Mouse (Mus musculus) embryo, embryonic 10 days (tissue): Measurements from ENCODE around the gene Zfp143.
"Not testable (repeated sequence)": the region's sequence is repeated elsewhere in the genome, so short reads cannot be mapped to it uniquely, and the experiment has no call there.

Experiments used
- DNase-seq: peaks from one replicate; pipeline ENCODE4 v3.0.0-alpha.2; 2015; ENCODE audit warnings: low spot score

The Zfp143 gene

DNA sequence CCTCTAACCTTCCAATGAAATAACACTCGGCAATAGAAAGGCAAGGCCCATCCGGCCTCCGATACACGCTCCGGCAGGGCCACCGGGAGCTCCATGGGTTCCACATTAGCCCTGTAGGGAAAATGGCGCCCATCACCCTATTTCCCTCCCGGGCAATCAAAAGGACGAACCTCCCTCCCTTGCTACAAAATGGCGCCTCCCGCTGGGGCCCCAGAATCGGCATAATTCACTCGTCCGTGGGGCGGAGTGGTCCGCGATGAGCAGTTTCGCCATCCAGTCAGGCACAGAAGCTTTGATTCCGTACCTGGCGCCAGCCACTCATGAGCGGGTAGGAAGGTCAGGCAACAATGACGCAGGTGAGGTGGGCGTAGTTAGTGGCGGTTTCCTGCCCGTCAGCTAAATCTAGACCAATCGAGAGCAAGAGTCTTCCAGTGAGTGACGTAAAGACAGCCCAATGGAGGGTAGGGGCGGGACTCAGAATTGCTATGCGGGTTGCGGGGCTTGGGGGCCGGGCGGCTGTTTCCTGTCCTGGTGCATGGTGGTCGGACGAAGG lies at the start of gene Zfp143:
Gene Zfp143, plus strand, starts transcription at position 19 of the 553 bp plus-strand sequence.
- peak; percentile 100 for DNase-seq

DNA sequence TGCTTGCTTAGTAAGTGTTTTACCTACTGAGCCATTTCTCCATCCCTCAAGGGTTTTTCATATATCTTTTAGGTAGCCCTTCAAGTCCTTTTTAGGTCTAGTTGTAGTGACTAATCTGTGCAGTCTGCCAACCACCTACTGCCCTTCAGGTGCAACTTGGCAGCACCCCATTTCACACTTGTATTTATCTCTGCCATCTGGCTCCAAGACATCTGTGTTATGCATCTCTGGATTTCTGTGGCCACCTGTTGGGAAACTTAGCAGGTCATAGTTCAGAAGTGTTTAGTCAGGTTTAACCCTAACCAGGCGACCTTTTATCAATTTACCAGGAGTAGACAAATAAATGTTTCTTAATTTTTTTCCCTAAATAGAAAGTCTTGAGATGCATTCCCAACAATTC lies 49.6 kb upstream of the Zfp143 start:
- no peak for DNase-seq

DNA sequence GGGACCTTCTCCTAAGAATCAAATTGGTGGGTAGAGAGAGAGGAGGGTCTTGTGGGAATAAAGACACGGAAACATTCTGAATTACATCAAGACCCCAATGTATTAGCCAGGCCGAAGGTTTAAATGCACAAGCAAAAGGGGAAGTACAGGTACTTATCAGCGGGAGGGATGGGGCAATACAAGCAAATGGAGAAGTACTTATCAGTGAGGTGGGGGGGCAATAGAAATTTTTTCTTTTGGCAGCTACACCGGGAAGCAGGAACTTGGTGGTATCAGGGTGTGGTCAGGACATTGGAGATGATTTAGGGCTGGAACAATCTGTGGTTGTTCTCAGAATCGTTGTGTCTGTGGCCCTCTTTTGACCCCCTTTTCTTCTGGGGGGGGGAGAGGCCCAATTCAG lies 46.7 kb upstream of the Zfp143 start:
- DNase-seq = no peak

DNA sequence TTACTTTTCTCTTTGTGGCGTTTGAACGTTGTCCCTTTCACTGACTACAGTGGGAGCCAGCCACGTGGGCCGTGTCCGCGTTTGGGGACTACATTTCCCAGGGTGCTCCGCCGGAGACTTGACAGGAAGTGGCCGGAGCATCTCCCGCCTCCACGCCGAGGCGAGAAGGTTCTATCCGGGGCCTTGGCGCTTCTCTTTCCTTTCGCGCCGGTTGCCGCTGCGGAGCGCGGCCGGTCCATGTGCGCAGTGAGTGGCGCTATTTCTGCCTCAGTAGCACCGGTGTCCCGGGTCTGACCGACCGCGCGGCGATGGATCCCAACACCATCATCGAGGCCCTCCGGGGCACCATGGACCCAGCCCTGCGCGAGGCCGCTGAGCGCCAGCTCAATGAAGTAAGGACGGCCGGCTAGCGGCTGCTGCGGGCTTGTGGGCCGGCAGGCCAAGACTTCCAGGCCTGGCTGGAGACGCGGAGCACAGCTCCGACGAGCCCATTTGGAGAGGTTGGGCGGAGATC lies 42.8 kb upstream of the Zfp143 start, which contains the start of gene Ipo7:
Gene Ipo7, plus strand, starts transcription at position 158 of the 514 bp plus-strand sequence.
- peak; percentile 97 for DNase-seq

DNA sequence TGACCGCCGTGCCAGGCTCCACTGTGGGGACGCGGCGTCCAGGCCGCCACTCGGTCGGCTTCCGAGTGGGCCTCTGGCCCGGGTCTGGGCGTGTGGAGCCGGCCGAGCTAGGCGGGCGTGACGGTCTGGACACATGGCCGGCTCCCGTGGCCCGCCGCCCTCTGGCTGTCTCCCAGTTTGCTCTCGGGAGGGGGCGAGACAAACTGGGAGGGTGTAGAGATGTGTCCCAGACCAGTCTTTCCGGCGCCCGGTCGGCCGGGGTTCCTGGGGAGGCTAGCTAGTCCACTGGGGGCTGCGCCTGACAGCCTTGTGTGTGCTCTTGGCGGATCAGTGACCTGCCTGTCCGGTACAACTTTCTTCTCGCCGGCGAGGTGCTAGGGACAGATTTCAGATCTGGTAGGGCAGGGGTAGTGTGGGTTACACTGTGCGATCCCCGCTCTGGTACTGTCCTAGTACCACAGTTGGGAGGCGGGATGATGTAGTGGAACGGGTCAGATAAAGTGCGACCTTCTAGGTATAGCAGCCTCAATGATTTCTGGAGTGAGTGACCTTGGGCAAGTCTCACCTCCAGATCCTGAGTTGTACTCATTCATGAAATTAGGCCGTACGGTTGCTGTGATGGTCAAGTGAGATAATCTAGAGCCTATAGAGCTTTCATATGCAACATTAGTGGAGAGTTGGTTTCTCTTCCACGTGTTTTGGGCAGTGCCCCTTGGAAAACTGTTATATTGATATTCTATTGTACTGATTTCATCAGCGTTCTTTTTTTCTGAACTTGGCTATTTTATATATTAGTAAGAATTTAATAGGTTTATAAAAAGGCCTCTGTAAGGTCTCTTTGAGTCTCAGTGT lies 42.2 kb upstream of the Zfp143 start:
- DNase-seq = peak; percentile 40

DNA sequence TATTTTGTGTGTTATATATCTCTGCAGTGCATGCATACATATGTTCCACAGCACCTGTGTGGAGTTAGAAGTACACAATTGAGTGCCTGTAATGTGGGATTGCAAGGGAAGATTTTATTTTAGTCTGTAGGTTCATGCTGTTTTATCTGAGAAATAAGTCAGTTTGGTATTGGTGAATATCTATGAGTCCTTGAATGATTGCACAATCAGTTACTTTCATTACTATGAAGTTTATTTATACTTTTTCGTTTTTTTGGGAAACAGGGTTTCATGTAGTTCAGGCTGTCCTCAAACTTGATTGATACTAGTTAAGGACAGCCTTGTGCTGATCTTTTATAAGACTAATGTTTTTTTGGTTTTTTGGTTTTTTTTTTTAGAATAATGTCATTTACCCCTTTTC lies 37.5 kb upstream of the Zfp143 start:
- DNase-seq = no peak

DNA sequence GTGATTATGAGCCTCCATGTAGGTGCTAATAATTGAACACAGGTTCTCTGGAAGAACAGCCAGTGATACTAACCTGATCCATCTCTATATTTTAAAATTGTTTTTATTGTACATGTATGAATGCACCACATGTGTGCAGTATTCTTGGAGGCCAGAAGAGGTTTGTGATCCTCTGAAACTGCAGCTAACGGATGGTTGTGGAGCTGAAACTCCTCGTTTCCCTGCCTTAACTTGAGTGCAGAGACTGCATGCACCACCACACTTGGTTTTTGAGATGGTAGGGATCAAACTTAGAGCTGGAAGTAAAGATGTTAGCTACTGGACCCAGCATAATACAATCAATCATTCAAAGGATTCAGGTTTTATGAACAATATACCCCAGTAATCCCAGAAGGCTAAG lies 34.4 kb upstream of the Zfp143 start:
- no peak for DNase-seq

DNA sequence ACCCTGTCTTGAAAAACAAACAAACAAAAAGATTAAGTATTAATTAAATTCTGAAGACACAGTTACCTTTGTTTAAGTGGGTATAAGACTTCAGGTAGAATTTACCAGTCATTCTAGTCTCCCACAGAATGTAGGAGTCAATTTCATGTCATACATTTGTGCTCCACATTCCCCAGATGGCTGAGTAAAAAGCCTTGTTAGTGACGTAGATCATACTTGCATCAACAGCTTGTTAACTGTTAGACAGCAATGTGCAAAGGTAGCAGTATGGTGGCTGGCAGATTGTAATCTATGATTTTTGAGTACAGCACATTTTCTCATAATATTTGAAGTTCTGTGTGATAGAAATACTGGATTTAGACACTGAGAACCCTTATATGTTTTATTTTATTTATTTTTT lies 32.2 kb upstream of the Zfp143 start:
- no peak for DNase-seq

DNA sequence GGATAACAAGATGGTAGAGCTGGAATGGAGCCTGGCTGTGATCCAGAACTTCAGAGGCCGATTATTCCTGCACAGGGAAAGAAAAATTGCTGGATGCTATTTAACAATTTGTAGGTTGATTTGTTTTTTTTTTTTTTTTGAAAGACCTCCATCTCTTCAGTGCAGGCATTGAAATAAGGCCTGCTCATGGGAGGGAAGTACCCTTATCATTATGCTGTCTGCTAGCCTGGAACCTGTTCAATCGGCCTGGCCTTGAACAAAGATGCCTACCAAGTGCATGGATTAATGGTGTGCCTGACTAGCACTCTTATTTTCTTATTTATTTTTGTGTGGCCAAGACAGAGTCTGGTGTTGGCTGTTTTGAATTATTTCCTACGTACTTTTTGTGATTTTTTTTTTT lies 30.7 kb upstream of the Zfp143 start:
- DNase-seq = no peak

DNA sequence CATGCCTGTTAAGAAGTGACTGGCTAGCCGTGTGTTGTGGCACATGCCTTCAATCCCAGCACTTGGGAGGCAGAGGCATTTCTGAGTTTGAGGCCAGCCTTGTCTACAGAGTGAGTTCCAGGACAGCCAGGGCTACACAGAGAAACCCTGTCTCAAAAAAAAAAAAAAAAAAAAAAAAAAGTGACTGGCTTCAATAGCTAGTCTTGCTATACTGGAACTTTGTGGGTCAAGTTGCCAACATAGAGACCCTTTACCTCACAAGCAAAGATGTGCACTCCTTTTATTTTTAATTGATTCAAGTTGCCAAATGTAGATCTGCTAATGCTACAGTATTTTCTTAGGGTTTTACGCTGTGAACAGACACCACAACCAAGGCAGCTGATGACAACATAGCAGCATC lies 3.3 kb upstream of the Zfp143 start:
- not testable (repeated sequence) for DNase-seq

DNA sequence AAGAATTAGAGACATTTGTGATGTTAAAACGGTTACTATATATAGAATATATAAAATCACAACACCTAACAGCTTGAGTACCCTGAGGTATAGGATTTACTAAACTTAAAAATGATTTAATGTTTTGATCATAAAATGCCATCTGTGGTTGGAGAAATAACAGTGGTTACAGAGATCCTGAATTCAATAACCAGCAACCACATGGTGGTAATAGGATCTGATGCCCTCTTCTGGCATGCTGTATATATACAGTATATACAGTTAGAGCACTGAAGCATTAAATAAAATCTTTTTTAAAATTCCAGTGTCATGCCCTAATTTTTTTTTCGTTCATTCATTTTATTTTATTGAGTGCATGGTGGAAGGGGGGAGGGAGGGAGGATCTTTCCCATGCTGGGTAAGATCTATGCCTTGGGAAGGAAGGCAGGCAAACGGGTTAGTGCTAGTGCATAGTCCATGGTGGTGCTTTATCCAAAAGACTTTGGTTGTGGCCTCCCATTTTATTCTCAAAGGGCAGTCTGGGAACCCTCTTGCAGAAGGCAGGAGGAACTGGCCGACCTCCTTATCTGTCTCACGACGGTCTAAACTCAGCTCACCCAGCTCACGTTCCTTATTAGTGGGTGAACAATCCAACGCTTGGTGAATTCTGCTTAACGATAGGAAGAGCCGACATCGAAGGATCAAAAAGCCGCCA lies 1.8 kb upstream of the Zfp143 start:
- peak; percentile 24 for DNase-seq

DNA sequence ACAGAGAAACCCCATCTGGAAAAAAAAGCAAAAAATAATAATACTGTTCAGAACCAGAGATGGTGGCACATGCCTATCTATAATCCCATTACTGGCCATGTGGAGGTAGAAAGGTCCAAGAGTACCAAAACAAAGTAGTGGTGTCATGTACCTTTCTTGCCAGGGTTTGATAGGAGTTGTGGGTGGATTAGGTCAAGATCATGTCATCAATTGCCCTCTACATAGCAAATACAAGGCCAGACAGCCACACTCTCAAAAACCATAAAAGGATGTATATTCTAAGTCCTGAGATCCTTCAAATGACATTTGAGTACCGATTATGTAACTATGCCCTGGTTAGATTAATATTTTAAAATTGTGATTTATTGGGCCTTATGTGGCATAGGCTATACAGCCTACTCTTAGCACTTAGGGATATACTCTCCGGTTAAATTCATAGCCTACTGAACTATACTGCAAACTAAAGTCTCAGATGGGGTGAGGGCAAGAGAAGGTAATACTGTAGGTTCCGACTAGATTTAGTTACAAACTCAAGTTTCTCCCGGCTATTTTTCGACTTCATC lies 830 bp upstream of the Zfp143 start:
- no peak for DNase-seq

DNA sequence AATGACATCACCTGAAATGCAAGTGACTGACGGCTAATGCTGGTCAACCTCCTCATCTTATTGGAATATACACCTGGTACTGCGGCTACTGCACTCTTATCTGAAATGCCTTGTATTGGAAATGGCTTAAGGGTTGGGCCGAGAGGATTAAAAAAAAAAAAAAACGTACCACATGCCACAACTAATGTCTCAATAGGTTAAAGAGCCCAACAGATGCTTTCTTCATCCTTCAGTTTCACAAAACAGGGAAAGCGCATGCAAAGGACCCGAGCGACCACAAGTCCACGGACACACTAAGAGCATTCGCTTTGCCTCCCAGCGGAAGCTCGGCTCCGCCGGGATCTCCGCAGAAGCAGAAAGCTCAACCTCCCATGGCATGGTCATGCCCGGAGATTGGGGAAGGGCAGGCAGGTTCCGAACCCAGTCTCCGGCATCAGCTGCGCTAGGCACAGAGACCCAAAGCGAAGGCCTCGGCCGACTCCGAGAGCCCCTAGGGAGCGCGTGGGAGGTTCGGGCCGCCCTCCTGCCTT lies 283 bp upstream of the Zfp143 start:
- DNase-seq = peak; percentile 55

DNA sequence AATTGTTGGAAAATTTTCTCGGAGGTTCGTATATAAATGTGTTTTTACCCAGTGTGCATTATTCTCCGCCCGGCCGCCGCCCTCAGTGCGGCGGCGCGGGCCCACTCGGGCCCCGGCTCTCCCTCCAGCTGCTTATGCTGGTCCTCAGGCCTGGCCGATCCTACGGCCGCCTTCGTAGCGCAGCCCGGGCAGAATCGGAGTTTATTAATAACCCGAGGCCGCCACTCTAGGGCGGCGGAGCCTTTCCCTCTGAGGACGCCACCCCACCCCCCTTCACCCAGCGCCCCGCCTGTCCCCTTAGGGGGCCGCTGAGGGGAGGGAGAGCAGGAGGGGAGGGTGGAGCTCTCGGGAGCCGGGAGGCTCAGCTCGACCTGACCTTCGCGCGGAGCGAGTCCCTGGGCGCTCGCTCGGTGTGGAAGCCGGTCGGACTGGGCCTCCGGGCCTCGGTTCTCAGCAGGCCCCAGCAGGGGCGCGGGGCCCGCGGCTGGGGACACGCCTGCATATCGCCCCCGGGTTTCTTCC lies 796 bp downstream of the Zfp143 start:
- peak; percentile 82 for DNase-seq

DNA sequence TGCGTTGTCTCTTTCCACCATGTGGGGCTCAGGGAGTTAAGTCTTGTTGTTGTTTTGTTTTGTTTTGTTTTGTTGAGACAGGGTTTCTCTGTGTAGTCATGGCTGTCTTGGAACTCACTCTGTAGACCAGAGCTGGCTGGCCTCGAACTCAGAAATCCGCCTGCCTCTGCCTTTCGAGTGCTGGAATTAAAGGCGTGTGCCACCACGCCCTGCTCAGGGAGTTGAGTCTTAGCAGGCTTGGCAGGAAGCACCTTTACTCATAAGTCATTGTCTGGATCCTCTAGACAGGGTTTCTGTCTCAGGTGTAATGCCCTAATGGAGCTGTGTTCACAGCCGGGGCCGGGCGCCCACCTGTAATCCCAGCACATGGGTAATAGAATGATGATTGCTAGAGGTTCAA lies 2.7 kb downstream of the Zfp143 start:
- no peak for DNase-seq

DNA sequence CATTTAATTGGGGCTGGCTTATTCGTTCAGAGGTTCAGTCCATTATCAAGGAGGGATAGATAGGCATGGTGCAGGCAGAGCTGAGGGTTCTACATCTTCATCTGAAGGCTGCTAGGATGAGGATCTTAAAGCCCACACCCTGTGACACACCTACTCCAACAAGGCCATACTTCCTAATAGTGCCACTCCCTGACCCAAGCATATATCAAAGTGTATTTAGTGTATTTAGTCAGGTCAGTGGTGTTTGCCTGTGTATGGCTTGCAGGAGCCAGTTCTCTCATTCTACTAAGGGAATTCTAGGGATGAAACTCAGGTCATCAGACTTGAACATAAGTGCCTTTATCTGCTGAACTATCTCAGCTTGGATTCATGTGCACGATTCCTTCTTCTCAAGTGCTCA lies 8.1 kb downstream of the Zfp143 start:
- no peak for DNase-seq

DNA sequence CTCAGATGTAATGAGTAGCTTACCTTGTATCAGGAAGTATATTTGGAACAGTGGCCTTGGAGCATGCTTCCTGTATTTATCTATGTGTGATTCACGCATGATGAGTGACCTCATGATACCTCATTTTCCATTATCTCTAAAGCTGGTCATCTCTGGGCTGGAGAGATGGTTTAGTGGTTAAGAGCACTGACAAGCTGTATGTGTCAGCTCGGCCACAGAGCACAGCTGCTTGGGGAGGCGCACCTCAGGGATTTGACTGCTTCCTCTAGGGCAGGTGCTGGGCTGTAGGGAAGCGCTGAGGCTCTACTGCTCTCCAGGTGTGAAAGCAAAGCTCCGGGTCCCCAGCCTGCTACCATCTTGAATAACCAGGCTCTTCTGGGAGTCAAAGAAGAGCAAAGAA lies 17.2 kb downstream of the Zfp143 start:
- DNase-seq = no peak

DNA sequence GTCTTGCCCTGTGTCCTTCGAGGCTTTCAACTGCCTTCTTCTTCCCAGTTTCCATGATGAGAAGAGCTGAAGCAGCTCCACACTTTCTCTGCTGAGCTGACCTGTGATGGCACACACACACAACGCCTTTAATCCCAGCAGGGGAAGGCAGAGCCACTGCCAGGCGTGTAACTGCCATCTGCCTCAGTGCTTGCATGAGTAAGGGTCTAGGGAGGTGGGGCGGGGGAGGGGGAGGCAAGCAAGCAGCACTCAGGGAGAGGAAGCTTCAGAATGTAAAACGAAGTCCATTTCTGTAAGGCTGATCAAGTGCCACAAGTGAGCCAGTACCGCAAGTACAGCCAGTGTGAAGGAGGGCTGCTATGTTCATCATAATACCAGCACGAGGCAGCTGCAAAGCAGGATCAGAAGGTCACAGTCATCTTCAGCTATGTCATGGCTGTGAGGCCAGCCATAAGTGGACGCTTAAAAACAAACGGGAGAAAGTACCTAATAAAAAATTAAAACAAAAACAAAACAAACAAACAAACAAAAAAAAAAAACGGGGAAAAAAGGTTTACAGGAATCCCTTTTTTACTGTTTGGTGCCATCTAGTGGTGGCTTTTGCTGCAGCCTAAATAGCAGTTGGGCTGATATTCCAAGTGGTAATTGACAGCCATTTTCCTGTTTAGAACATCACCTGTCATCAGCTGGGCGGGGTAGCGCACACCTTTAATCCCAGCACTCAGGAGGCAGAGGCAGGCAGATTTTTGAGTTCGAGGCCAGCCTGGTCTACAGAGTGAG lies 22.6 kb downstream of the Zfp143 start:
- DNase-seq = peak; percentile 77

DNA sequence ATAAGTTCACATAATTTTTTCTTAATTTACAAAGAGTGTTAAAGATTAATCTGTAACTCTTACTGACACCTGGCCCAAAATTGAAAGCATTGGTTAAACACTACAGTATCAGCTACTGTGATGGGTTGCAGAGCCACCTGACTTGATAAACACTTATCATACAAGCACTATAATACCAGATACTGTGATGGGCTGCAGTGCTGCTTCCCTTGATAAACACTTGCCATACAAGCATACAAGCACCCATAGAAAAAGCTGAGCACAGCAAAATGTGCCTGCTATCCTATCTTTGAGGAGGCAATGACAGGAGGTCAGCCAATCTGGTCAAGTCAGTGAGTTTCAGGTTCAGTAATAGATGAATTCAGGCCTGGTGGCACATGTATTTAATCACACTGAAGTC lies 24.2 kb downstream of the Zfp143 start:
- DNase-seq = no peak

DNA sequence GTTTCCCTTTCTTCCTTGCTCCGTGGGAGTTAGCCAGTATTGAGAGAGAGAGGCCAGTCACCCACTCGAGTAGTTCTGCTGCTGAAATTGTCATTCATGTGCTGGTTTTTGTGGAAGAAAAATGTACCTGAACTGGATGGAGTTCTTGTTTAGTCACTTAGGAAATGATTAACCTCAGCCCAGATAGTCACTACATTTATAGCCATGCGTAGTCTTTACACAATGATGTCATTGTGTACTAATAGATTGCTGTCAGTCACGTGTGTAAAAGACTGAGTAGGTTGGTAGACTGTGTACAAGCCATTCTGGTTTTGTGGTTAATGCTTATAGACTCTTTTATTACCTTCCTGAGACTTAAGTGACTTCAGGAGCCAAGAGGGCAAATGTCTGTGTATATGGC lies 26.9 kb downstream of the Zfp143 start:
- no peak for DNase-seq

DNA sequence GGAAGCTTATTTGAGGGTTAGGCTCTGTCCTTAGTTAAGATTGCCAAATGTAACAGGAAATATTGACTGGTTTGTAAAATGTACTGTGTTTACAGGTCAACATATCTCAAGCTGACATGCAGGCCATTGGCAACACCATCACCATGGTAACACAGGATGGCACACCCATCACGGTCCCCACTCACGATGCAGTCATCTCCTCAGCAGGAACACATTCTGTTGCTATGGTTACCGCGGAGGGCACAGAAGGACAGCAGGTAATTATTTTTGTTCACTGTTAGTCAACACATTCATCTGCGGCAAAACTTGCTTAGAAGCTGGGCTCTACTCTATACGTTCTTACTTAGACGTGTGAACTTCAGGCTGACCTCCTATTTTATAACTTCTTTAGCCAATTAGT lies 30.7 kb downstream of the Zfp143 start:
- DNase-seq = no peak
